Mouse (Mus musculus): Measurements from ENCODE around the gene Meiob.

DNA sequence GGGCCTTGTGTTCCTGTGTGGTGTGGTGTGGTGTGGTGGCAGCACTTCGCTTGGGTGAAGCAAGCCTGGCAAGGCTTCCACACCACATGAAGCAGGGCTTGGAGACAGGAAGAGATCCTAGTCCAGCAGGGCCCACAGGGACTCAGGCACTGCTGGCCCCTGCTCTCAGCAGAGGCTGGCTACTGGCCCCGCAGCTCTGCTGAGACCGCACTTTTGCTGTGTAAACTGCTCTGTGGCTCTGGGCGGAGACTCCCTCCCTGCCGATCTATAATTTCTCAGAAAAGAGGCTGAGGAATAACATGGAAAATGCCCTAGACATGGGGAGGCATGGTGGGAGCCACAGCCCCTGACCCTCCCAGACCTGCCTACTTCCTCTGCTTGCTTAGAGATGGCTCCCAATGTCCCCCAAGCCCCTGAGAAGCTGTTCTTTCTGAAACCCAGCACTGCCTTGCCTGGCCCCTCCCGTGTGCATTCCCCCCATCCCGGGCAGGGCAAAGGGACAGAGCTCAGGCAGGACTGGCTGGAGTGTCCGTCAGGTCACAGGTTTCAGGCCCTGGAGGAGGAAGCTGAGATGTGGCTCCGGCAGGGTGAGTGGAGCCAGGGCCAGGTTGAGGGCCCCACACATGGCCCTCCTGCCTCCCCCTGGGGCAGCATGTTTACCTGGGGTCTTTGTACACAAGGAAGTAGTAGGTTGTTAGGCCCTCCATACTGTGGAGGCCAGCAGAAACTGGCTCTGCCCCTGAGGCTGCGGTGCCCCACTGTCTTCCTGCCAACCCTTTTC, 73.4 kb downstream of the Meiob start:
- TF ChIP-seq CTCF (IDR thresholded peaks at IDR 0.05; ENCODE audit: low read depth, low read length) (no peak), TAL1 (conservative IDR thresholded peaks at IDR 0.05; ENCODE audit: low read depth, low read length) (no peak), GATA2 (IDR thresholded peaks at IDR 0.05; ENCODE audit: borderline replicate concordance, low read depth, low read length) (no peak)
